Mouse (Mus musculus): ENCODE results near the gene Rb1. TPM values are rescaled to one million over a fixed set of nuclear protein-coding genes. Genes with fewer than 3 reads are reported as not detected.
A peak's percentile ranks its signal among the peaks of the same experiment; 100 is the strongest.

Gene Rb1
- polyA plus RNA-seq, 1 experiment from 2014 or later = 15.4 TPM

- DNase-seq (ENCODE audit: low spot score) = no peak
- Histone ChIP-seq H3K36me3 (ENCODE audit: control insufficient read depth, insufficient read depth, low read length) (no peaks in the 10 kb centered on the region), H3K27ac (replicated peaks) (no peak overlapping the region), H3K4me2 (replicated peaks; ENCODE audit: low read depth) (no peak overlapping the region), H3K4me1 (replicated peaks; ENCODE audit: control insufficient read depth, insufficient read depth) (no peaks in the 10 kb centered on the region), H3K27me3 (ENCODE audit: control insufficient read depth, insufficient read depth, low read length) (no peaks in the 10 kb centered on the region), H3K4me3 (ENCODE audit: low read depth, low read length) (no peak overlapping the region), H3K9ac (ENCODE audit: low read length) (no peak overlapping the region), H3K9me3 (ENCODE audit: control insufficient read depth, low read length) (no peaks in the 10 kb centered on the region)
- TF ChIP-seq EP300 (optimal IDR thresholded peaks at IDR 0.05) = no peak
- peak; percentile 27; the same call in 1 of the 2 replicates for TF ChIP-seq CTCF (IDR thresholded peaks at IDR 0.05; ENCODE audit: low read depth)
- no peak for ATAC-seq (ENCODE audit: low FRiP score, low TSS enrichment)
- 81% methylated on average over 4 of the region's 4 CpGs for WGBS
Measured at GRCm38 (mm10) chr14:73345614-73346013, 20.0 kb upstream of the Rb1 start.

GRCm38 (mm10) chr14:73340051-73340755 is 14.6 kb upstream of the Rb1 start:
- 55% methylated on average over 6 of the region's 6 CpGs for WGBS
- Histone ChIP-seq H3K27me3 (ENCODE audit: control insufficient read depth, insufficient read depth, low read length) (no peaks in the 10 kb centered on the region), H3K9ac (ENCODE audit: low read length) (no peak overlapping the region), H3K4me1 (replicated peaks; ENCODE audit: control insufficient read depth, insufficient read depth) (no peaks in the 10 kb centered on the region), H3K27ac (replicated peaks) (no peak overlapping the region), H3K4me2 (replicated peaks; ENCODE audit: low read depth) (no peak overlapping the region), H3K4me3 (ENCODE audit: low read depth, low read length) (no peak overlapping the region), H3K36me3 (ENCODE audit: control insufficient read depth, insufficient read depth, low read length) (no peaks in the 10 kb centered on the region), H3K9me3 (ENCODE audit: control insufficient read depth, low read length) (no peaks in the 10 kb centered on the region)
- no peak for ATAC-seq (ENCODE audit: low FRiP score, low TSS enrichment)
- TF ChIP-seq CTCF (IDR thresholded peaks at IDR 0.05; ENCODE audit: low read depth) (no peak), EP300 (optimal IDR thresholded peaks at IDR 0.05) (no peak)
- DNase-seq (ENCODE audit: low spot score) = no peak

GRCm38 (mm10) chr14:73339615-73340014 is 14.0 kb upstream of the Rb1 start:
- no peak for ATAC-seq (ENCODE audit: low FRiP score, low TSS enrichment)
- no peak for DNase-seq (ENCODE audit: low spot score)
- H3K4me1 ChIP-seq (replicated peaks; ENCODE audit: control insufficient read depth, insufficient read depth) = no peaks in the 10 kb centered on the region
- no peaks in the 10 kb centered on the region for H3K27me3 ChIP-seq (ENCODE audit: control insufficient read depth, insufficient read depth, low read length)
- no peak overlapping the region for H3K27ac ChIP-seq (replicated peaks)
- 64% methylated on average over 3 of the region's 3 CpGs for WGBS
- H3K9ac ChIP-seq (ENCODE audit: low read length) = no peak overlapping the region
- no peaks in the 10 kb centered on the region for H3K36me3 ChIP-seq (ENCODE audit: control insufficient read depth, insufficient read depth, low read length)
- TF ChIP-seq CTCF (IDR thresholded peaks at IDR 0.05; ENCODE audit: low read depth) (no peak), EP300 (optimal IDR thresholded peaks at IDR 0.05) (no peak)
- H3K4me3 ChIP-seq (ENCODE audit: low read depth, low read length) = no peak overlapping the region
- no peak overlapping the region for H3K4me2 ChIP-seq (replicated peaks; ENCODE audit: low read depth)
- no peaks in the 10 kb centered on the region for H3K9me3 ChIP-seq (ENCODE audit: control insufficient read depth, low read length)

- Histone ChIP-seq H3K4me1 (replicated peaks; ENCODE audit: control insufficient read depth, insufficient read depth) (no peaks in the 10 kb centered on the region), H3K27ac (replicated peaks) (no peak overlapping the region), H3K36me3 (ENCODE audit: control insufficient read depth, insufficient read depth, low read length) (no peaks in the 10 kb centered on the region), H3K27me3 (ENCODE audit: control insufficient read depth, insufficient read depth, low read length) (no peaks in the 10 kb centered on the region), H3K4me2 (replicated peaks; ENCODE audit: low read depth) (no peak overlapping the region), H3K9me3 (ENCODE audit: control insufficient read depth, low read length) (no peaks in the 10 kb centered on the region), H3K9ac (ENCODE audit: low read length) (no peak overlapping the region), H3K4me3 (ENCODE audit: low read depth, low read length) (no peak overlapping the region)
- TF ChIP-seq EP300 (optimal IDR thresholded peaks at IDR 0.05) (no peak), CTCF (IDR thresholded peaks at IDR 0.05; ENCODE audit: low read depth) (no peak)
- 61% methylated on average over 6 of the region's 6 CpGs for WGBS
- DNase-seq (ENCODE audit: low spot score) (no peak), ATAC-seq (ENCODE audit: low FRiP score, low TSS enrichment) (no peak)
Measured at GRCm38 (mm10) chr14:73336316-73337080, 10.9 kb upstream of the Rb1 start.

- no peak overlapping the region for H3K4me3 ChIP-seq (ENCODE audit: low read depth, low read length)
- 76% methylated on average over 22 of the region's 22 CpGs for WGBS
- H3K9ac ChIP-seq (ENCODE audit: low read length) = no peak overlapping the region
- no peak overlapping the region for H3K4me2 ChIP-seq (replicated peaks; ENCODE audit: low read depth)
- H3K27me3 ChIP-seq (ENCODE audit: control insufficient read depth, insufficient read depth, low read length) = no peaks in the 10 kb centered on the region
- no peak for ATAC-seq (ENCODE audit: low FRiP score, low TSS enrichment)
- no peaks in the 10 kb centered on the region for H3K9me3 ChIP-seq (ENCODE audit: control insufficient read depth, low read length)
- H3K36me3 ChIP-seq (ENCODE audit: control insufficient read depth, insufficient read depth, low read length) = no peaks in the 10 kb centered on the region
- H3K27ac ChIP-seq (replicated peaks) = no peak overlapping the region
- TF ChIP-seq EP300 (optimal IDR thresholded peaks at IDR 0.05) = no peak
- no peak for TF ChIP-seq CTCF (IDR thresholded peaks at IDR 0.05; ENCODE audit: low read depth)
- no peaks in the 10 kb centered on the region for H3K4me1 ChIP-seq (replicated peaks; ENCODE audit: control insufficient read depth, insufficient read depth)
- no peak for DNase-seq (ENCODE audit: low spot score)
Measured at GRCm38 (mm10) chr14:73334926-73335805, 9.5 kb upstream of the Rb1 start.

All from stomach, postnatal 0 days (tissue).